Mouse (Mus musculus): ENCODE results near the gene Foxj1. TPM values are rescaled to one million over a fixed set of nuclear protein-coding genes. Genes with fewer than 3 reads are reported as not detected.

Gene Foxj1
- polyA plus RNA-seq, 1 experiment from 2014 or later = 13.7 TPM

GRCm38 (mm10) chr11:116334417-116334782, 799 bp downstream of the Foxj1 start:
- peak overlapping the region; percentile 67 for H3K4me3 ChIP-seq (ENCODE audit: low read depth, low read length)
- H3K4me1 ChIP-seq (ENCODE audit: control insufficient read depth, insufficient read depth, low read length) = peaks cover 21% of the 10 kb centered on the region
- 5% methylated on average over 11 of the region's 26 CpGs for WGBS
- H3K27ac ChIP-seq (replicated peaks; ENCODE audit: low read depth, low read length) = no peak overlapping the region
- no peaks in the 10 kb centered on the region for H3K36me3 ChIP-seq (ENCODE audit: control insufficient read depth, insufficient read depth, low read length)
- peaks cover 21% of the 10 kb centered on the region for H3K27me3 ChIP-seq (replicated peaks; ENCODE audit: control insufficient read depth, insufficient read depth, low read length)
- DNase-seq (ENCODE audit: low spot score) = no peak
- no peak for ATAC-seq (ENCODE audit: low read depth)
- H3K4me2 ChIP-seq (ENCODE audit: low read depth, low read length) = peak overlapping the region; percentile 99
- peak overlapping the region; percentile 17; the same call in 1 of the 2 replicates for H3K9ac ChIP-seq (ENCODE audit: low read depth, low read length)
- H3K9me3 ChIP-seq (ENCODE audit: control insufficient read depth, low read length) = no peaks in the 10 kb centered on the region

GRCm38 (mm10) chr11:116333526-116334416, 1.4 kb downstream of the Foxj1 start:
- peaks cover 21% of the 10 kb centered on the region for H3K4me1 ChIP-seq (ENCODE audit: control insufficient read depth, insufficient read depth, low read length)
- H3K9ac ChIP-seq (ENCODE audit: low read depth, low read length) = peak overlapping the region; percentile 17; the same call in 1 of the 2 replicates
- peaks cover 21% of the 10 kb centered on the region for H3K27me3 ChIP-seq (replicated peaks; ENCODE audit: control insufficient read depth, insufficient read depth, low read length)
- 31% methylated on average over 19 of the region's 31 CpGs for WGBS
- H3K27ac ChIP-seq (replicated peaks; ENCODE audit: low read depth, low read length) = no peak overlapping the region
- DNase-seq (ENCODE audit: low spot score) = no peak
- no peak for ATAC-seq (ENCODE audit: low read depth)
- H3K4me3 ChIP-seq (ENCODE audit: low read depth, low read length) = peak overlapping the region; percentile 67
- no peaks in the 10 kb centered on the region for H3K9me3 ChIP-seq (ENCODE audit: control insufficient read depth, low read length)
- peak overlapping the region; percentile 99 for H3K4me2 ChIP-seq (ENCODE audit: low read depth, low read length)
- H3K36me3 ChIP-seq (ENCODE audit: control insufficient read depth, insufficient read depth, low read length) = no peaks in the 10 kb centered on the region

GRCm38 (mm10) chr11:116332983-116333270, 2.3 kb downstream of the Foxj1 start:
- Histone ChIP-seq H3K4me3 (ENCODE audit: low read depth, low read length) (no peak overlapping the region), H3K27ac (replicated peaks; ENCODE audit: low read depth, low read length) (no peak overlapping the region), H3K27me3 (replicated peaks; ENCODE audit: control insufficient read depth, insufficient read depth, low read length) (peaks cover 21% of the 10 kb centered on the region), H3K4me2 (ENCODE audit: low read depth, low read length) (no peak overlapping the region), H3K36me3 (ENCODE audit: control insufficient read depth, insufficient read depth, low read length) (no peaks in the 10 kb centered on the region), H3K4me1 (ENCODE audit: control insufficient read depth, insufficient read depth, low read length) (peaks cover 21% of the 10 kb centered on the region), H3K9me3 (ENCODE audit: control insufficient read depth, low read length) (no peaks in the 10 kb centered on the region), H3K9ac (ENCODE audit: low read depth, low read length) (no peak overlapping the region)
- 93% methylated on average over 3 of the region's 3 CpGs for WGBS
- DNase-seq (ENCODE audit: low spot score) = no peak
- ATAC-seq (ENCODE audit: low read depth) = no peak

GRCm38 (mm10) chr11:116332232-116332982, 2.8 kb downstream of the Foxj1 start:
- ATAC-seq (ENCODE audit: low read depth) = no peak
- 44% methylated on average over 15 of the region's 19 CpGs for WGBS

GRCm38 (mm10) chr11:116330211-116330518, 5.0 kb downstream of the Foxj1 start:
- Histone ChIP-seq H3K4me3 (ENCODE audit: low read depth, low read length) (no peak overlapping the region), H3K4me2 (ENCODE audit: low read depth, low read length) (no peak overlapping the region), H3K27me3 (replicated peaks; ENCODE audit: control insufficient read depth, insufficient read depth, low read length) (peaks cover 21% of the 10 kb centered on the region), H3K9ac (ENCODE audit: low read depth, low read length) (no peak overlapping the region), H3K27ac (replicated peaks; ENCODE audit: low read depth, low read length) (no peak overlapping the region), H3K4me1 (ENCODE audit: control insufficient read depth, insufficient read depth, low read length) (peaks cover 16% of the 10 kb centered on the region), H3K36me3 (ENCODE audit: control insufficient read depth, insufficient read depth, low read length) (no peaks in the 10 kb centered on the region), H3K9me3 (ENCODE audit: control insufficient read depth, low read length) (no peaks in the 10 kb centered on the region)
- ATAC-seq (ENCODE audit: low read depth) (no peak), DNase-seq (ENCODE audit: low spot score) (no peak)
- WGBS = 58% methylated on average over 4 of the region's 7 CpGs

More at GRCm38 (mm10) chr11:116332232-116332982, 2.8 kb downstream of the Foxj1 start:
- DNase-seq (ENCODE audit: low spot score) = no peak
- no peak overlapping the region for H3K27ac ChIP-seq (replicated peaks; ENCODE audit: low read depth, low read length)
- peaks cover 21% of the 10 kb centered on the region for H3K4me1 ChIP-seq (ENCODE audit: control insufficient read depth, insufficient read depth, low read length)
- H3K9me3 ChIP-seq (ENCODE audit: control insufficient read depth, low read length) = no peaks in the 10 kb centered on the region
- H3K9ac ChIP-seq (ENCODE audit: low read depth, low read length) = 0 out of 2 replicates have a peak overlapping the region, but pooled peaks have one; percentile 42
- peaks cover 21% of the 10 kb centered on the region for H3K27me3 ChIP-seq (replicated peaks; ENCODE audit: control insufficient read depth, insufficient read depth, low read length)
- H3K4me3 ChIP-seq (ENCODE audit: low read depth, low read length) = no peak overlapping the region
- H3K36me3 ChIP-seq (ENCODE audit: control insufficient read depth, insufficient read depth, low read length) = no peaks in the 10 kb centered on the region
- no peak overlapping the region for H3K4me2 ChIP-seq (ENCODE audit: low read depth, low read length)

- H3K36me3 ChIP-seq (ENCODE audit: control insufficient read depth, insufficient read depth, low read length) = no peaks in the 10 kb centered on the region
- no peaks in the 10 kb centered on the region for H3K9me3 ChIP-seq (ENCODE audit: control insufficient read depth, low read length)
- no peak overlapping the region for H3K4me3 ChIP-seq (ENCODE audit: low read depth, low read length)
- WGBS = 46% methylated on average over 17 of the region's 18 CpGs
- peaks cover 10% of the 10 kb centered on the region for H3K4me1 ChIP-seq (ENCODE audit: control insufficient read depth, insufficient read depth, low read length)
- H3K27me3 ChIP-seq (replicated peaks; ENCODE audit: control insufficient read depth, insufficient read depth, low read length) = peaks cover 15% of the 10 kb centered on the region
- H3K9ac ChIP-seq (ENCODE audit: low read depth, low read length) = peak overlapping the region; percentile 28; the same call in 1 of the 2 replicates
- no peak overlapping the region for H3K27ac ChIP-seq (replicated peaks; ENCODE audit: low read depth, low read length)
- DNase-seq (ENCODE audit: low spot score) (peak; percentile 40), ATAC-seq (ENCODE audit: low read depth) (peak; percentile 24)
- no peak overlapping the region for H3K4me2 ChIP-seq (ENCODE audit: low read depth, low read length)
Observed at GRCm38 (mm10) chr11:116329314-116330210, 5.6 kb downstream of the Foxj1 start.

GRCm38 (mm10) chr11:116326963-116327603, 8.1 kb downstream of the Foxj1 start:
- H3K9ac ChIP-seq (ENCODE audit: low read depth, low read length) = no peak overlapping the region
- ATAC-seq (ENCODE audit: low read depth) (no peak), DNase-seq (ENCODE audit: low spot score) (no peak)
- no peaks in the 10 kb centered on the region for H3K9me3 ChIP-seq (ENCODE audit: control insufficient read depth, low read length)
- no peaks in the 10 kb centered on the region for H3K36me3 ChIP-seq (ENCODE audit: control insufficient read depth, insufficient read depth, low read length)
- H3K4me1 ChIP-seq (ENCODE audit: control insufficient read depth, insufficient read depth, low read length) = peaks cover 2% of the 10 kb centered on the region; the same call in 1 of the 2 replicates
- H3K4me3 ChIP-seq (ENCODE audit: low read depth, low read length) = no peak overlapping the region
- H3K27me3 ChIP-seq (replicated peaks; ENCODE audit: control insufficient read depth, insufficient read depth, low read length) = no peaks in the 10 kb centered on the region
- 64% methylated on average over 7 of the region's 7 CpGs for WGBS
- no peak overlapping the region for H3K27ac ChIP-seq (replicated peaks; ENCODE audit: low read depth, low read length)
- no peak overlapping the region for H3K4me2 ChIP-seq (ENCODE audit: low read depth, low read length)

Data from embryonic facial prominence, embryonic 14.5 days (tissue).